Mouse (Mus musculus): ENCODE results near the gene Zfp791.
A peak's percentile ranks its signal among the peaks of the same experiment; 100 is the strongest.
"Not testable (repeated sequence)": the region's sequence is repeated elsewhere in the genome, so short reads cannot be mapped to it uniquely, and the experiment has no call there.

Gene Zfp791

DNA sequence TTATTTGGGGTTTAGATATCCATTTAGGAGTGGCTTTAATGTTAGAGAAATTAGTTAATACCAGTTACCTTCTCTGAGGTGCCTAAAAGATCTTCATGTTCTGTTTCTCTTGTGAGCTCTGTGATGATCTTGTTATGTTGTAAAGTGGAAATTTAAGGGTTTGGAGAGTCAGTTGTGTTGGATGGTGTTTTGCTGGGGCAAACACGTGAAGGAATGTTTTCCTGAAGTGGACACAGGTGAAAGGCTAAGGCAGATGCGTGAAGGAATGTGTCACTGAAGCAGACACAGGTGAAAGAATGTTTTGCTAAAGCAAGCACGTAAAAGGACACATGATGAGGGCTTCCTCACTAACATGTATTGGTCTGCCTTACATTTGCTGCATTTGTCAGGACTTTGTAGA is at the start of gene Zfp791:
TSS of gene Zfp791 (minus strand) at position 101 of the 400 bp plus-strand sequence.
- DNase-seq (ENCODE audit: low read depth, low spot score): no peak

DNA sequence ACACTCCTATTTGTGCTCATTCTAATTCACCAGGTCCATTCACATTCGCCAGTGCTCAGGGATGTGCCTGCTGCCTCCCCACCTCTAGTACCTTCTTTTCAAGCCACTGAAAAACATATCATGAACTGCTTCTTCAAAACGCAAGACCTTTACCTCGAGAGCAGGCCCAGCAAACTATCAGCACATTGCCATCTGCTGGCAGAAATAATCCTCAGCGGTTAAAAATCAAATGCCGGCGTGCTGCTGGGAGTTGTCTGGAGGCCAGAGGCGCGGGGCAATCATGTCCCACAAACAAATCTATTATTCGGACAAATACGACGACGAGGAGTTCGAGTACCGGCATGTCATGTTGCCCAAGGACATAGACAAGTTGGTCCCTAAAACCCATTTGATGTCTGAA is 48.4 kb upstream of the Zfp791 start:
- DNase-seq (ENCODE audit: low read depth, low spot score): peak; percentile 13

DNA sequence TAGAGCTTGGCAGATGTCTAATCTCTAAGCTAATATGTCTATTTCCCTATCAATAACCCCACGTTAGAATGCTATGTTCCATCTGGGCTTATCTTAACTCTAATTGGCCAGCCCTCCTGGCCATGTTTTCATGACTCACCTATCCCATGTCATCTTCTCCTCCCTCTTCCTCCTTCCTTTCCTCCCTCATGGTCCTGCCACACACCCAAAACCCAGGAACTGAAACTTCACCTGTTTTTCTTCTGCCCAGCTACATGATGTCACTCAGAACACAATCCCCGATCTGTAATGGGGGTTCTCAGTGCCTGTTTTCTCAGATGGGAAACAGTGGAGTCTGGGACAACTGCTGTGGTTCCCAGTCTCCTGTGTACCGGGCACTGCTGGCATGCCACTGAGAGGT is 28.7 kb upstream of the Zfp791 start, which contains the start of gene Cks1brt:
TSS of gene Cks1brt (plus strand) at position 301 of the 400 bp plus-strand sequence.
- DNase-seq (ENCODE audit: low read depth, low spot score): no peak

DNA sequence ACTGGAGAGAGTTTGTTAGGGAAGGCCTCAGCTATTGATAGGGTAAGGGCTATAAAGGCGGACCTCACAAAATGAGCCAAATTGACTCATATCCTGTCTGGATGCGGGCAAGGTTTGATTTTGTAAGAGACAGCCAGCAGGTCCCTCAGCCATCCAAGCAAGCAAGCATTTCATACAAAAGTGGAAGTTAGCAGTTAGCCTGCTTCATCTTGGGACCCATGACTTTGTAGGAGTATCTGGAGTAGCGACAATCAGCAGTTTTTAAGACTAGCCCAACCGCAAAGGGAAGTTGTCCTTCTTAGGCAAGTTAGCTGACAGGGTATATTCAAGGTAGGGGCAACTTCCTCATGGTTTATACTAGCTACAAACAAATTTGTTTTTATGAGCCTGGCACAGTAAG is 19.6 kb upstream of the Zfp791 start:
- no peak for DNase-seq (ENCODE audit: low read depth, low spot score)

DNA sequence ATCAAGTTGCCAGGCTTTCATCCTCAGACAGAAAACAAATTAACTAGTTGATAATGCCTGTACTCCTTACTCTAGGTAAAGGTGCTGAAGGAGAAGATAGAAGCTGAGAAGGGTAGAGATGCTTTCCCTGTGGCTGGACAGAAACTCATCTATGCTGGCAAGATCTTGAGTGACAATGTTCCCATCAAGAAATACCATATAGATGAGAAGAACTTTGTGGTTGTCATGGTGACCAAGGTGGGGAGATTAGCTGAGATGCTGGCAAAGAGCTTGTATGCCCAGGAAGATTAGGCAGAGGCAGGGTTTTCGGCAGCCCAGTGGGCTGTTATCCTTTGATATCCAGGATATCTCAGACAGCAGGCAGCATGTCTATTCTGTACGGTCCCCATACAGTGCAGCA is 12.8 kb upstream of the Zfp791 start:
- not testable (repeated sequence) for DNase-seq (ENCODE audit: low read depth, low spot score)

DNA sequence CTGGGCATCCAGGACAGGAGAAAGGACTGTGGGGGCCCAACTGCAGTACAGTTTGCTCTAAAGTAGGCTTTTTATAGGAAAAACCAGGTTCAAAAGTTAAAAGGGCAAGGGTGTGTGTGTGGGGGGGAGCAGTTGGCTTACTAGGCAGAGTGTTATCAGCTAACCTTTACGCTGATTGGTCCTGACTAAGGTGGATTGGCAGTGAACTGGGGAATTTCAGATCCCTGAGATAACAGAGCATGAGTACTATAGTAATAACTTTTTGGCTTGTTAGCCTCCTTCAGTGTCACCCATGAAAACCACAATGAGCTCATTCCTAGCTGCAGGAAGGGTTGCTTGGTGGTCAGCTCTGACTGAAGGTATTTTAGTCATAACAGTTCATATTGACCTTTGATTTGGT is 9.4 kb upstream of the Zfp791 start:
- DNase-seq (ENCODE audit: low read depth, low spot score): no peak

DNA sequence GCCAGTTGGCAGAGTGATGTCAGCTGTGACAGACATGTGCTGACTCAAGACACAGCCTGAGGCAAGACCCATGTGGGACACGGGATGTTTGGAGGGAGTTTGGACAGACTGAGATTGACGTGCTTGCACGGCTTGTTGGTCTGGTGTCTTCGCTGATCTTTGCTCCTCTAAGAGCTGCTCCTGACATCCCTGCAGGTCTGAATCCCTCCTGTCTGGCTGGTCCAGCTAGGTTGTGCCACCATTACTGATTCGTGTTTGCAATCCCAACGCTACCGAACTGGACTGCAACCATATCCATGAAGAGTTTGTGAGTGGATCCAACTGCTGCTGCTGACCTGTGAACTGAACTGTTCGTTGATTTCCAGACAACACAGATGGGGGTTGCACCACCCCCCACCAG is 796 bp upstream of the Zfp791 start:
- DNase-seq (ENCODE audit: low read depth, low spot score): no peak

DNA sequence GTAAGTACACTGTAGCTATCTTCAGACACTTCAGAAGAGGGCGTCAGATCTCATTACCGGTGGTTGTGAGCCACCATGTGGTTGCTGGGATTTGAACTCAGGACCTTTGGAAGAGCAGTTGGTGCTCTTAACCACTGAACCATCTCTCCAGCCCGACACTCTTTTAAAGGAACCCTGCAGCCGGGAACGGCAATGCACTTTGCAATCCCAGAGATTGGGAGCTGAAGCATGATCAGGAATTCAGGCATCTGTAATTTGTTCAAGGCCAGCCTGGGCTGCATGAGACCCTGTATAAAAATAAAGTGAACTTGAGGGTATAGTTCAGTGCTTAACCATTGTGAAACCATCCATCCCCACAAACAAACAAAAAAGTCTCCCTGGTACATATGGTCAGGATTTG is 2.6 kb downstream of the Zfp791 start:
- not testable (repeated sequence) for DNase-seq (ENCODE audit: low read depth, low spot score)

DNA sequence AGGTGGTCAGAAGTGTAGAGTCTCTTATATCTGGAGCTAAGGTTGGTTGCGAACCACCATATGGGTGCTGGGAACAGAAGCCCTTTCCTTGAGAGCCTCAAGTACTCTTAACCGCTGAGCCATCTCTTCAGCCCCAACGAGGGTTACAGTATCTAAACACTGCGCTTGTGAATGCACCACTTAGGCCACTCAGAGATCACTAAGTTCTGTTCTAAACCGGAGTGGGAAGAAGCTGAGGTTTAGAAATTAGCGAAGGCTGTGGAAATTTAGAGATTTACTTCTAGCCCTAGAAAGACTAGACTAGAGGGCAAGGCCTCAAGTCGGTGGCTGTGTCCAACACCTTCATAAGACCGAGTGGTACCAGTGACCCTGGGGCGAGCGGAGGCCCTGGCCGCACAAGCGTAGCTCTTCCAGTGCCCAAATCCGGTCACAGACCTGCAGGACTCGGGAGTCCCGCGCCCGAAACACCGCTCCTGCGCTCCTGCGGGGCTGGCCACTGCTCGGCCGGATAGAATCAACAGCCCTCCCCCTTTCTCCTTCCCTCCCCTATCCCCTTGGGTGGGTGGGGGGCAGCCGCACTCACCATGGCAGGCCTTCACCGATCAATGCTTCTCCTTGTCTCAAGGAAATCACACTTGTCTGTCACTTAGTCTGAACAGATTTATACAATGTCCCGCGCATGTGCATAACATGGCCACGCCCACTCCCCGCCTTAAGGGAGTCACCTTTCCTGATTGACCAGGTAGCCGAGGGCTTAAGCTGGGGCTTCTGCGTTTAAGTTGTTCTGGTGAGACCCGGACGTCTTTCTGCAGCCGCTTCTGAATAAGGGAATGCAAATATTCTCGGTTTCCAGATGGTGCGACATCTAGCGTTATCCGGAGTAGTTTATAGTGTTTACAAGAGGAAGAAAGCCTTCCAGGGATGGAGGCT is 3.6 kb downstream of the Zfp791 start:
- DNase-seq (ENCODE audit: low read depth, low spot score): peak; percentile 75

DNA sequence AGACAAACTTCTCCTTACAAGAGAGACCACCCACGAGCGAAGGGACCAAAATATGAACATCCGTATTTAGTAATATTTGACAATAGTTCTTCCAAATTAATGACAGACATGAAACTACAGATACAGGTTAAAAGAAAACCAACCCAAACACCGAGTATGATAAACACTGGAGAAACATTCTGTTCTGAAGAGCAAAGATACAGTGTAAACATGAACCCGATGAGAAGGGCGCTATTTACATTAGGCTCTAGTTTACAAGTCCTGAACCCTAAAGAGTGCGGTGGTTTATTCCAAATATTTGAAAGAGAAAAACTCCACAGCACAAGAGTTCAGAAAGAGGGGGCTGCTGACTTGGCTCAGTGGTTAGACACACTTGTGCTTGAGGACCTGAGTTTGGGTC is 5.9 kb downstream of the Zfp791 start:
- DNase-seq (ENCODE audit: low read depth, low spot score): no peak

DNA sequence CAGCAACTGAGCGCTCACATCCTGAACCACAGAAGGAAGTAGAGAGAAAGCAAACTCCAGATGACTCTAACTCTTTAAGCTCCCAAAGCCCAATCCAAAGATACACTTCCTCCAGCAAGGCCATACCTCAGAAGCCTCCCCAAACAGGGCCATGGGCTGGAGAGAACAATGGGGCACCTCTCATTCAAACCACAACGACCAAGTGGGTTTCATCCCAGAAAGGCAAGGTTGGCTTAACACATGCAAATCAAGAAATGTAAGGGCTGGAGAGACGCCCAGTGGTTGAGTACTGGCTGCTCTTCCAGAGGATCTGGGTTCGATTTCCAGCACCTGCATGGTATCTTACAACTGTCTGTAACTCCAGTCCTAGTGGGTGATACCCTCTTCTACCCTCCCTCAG is 7.4 kb downstream of the Zfp791 start:
- DNase-seq (ENCODE audit: low read depth, low spot score): no peak

DNA sequence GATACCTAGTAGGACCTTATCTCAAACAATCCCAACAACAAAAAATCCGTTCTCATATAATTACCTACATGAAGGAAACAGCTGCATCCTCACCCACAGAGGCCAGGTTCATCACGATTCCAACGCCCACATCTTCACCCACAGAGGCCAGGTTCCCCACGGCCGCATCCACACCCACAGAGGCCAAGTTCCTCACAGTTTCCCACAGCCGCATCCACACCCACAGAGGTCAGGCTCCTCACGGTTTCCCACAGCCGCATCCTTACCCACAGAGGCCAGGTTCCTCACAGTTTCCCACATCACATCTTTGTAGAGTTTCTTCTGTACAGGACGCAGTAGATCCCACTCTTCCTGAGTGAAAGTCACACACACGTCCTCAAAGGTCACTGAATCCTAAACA is 9.7 kb downstream of the Zfp791 start:
- DNase-seq (ENCODE audit: low read depth, low spot score): no peak

DNA sequence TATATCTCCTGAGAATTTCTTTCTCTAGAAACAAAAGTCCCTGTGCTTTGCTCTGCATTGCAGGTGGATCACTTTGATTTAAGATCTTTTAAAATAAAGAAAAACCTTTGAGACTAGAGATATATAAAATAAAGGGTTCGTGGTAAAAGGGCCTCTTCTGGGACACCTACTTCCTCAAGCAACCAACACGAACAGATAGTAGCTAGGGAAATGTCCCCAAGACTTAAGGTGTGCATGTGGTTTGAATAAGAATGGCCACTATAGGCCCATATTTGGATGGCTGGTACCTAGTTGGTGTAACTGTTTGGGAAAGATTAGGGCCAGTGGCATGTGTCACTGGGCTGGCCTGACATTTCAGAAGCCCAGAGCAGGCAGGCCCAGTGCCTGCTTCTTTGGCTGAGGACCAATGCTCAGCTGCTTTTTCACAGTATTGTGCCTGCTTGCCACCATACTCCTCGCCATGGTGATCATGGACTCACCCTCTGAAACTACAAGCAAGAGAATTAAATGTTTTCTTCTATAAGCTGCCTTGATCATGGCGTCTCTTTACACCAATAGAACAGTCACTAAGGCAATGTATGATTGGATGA is 22.7 kb downstream of the Zfp791 start:
- DNase-seq (ENCODE audit: low read depth, low spot score): no peak

DNA sequence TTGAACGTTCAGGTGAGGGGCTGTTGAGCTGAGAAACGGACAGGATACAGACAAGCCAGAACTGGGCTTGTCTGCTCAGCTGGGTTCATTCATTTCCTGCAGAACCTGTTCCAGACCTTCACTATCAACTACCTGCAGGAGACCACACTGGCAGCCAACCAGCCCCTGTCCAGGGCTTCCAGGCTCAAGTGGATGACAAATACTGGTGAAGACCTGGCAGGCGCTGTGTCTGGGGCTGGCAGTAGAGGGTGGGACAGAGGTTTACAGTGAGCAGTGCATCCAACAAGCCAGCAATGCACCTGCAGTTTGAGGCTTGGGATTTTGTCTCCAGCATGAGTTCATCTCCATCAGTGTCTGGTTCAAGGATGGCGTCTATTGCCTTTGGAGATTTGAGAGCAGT is 26.0 kb downstream of the Zfp791 start:
- DNase-seq (ENCODE audit: low read depth, low spot score): no peak

DNA sequence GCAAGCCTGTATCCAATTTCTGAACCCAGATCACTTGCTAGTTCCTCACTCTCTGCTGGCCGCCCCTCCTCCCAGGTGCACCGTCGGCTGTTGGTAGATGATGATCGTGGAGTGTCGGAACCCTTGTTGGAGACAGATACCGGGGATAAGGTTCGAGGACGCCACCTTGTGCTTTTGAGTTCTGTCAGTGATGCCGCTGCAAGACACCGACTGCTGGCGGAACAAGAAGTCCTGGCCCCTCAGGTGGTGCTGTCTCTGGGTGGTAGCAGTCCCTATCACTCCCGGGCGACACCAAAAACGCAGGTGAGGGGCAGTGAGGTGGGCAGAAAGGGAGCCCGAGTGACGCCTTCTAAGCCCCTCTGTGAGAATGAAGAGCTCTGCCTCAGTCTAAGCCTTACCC is 26.7 kb downstream of the Zfp791 start:
- DNase-seq (ENCODE audit: low read depth, low spot score): no peak

DNA sequence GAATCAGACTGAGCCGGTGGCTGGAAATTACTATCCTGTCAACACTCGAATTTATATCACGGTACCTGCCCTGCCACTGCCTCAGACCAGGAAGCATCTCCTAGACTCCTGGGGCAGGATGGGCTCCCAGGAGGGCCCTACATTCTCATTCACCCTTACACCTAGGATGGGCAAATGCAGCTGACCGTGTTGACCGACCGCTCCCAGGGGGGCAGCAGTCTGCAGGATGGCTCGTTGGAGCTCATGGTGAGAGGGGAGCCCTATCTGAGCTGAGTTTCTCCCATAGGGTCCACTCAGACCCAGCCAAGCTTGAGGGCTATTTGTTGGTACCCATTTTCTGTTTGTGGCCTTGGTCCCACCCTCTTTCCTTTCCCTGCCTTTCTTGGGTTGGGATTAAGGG is 27.3 kb downstream of the Zfp791 start:
- no peak for DNase-seq (ENCODE audit: low read depth, low spot score)

DNA sequence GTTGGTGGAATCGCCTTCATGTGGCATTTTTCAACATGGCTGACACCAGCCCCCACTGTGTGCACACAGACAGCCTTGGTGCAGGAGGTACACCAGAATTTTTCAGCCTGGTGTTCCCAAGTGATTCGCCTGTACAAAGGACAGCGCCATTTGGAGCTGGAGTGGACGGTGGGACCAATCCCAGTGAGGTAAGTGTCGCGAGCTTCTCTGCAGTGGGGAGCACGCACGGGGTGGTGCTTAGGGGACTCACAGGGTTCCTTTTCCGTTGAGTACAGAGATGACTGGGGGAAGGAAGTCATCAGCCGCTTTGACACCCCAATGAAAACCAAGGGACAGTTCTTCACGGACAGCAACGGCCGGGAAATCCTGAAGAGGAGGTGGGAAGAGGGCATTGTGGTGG is 27.8 kb downstream of the Zfp791 start:
- DNase-seq (ENCODE audit: low read depth, low spot score): no peak

DNA sequence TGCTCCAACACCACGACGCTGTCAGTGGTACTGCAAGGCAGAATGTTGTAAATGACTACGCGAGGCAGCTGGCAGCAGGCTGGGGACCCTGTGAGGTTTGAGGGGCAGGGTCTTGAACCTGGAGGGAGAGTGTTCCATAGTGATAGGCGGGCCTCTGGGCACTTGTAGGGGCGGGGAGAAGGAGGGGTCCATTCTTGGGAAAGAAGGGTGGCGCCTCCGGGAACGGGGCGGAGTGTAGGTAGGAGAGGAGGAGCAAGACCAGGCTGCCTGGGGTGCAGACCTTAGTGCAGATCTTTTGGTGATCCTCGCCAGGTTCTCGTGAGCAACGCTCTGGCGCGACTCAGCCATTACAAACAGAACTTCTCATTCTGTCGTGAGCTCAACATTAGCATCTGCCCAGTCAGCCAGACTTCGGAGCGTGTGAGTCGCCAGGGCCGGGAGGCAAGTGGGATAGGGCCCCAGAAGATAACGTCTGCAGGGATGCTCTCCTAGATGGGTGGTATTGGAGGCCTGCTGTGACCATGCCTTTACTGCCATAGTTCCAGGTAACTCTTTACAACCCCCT is 31.3 kb downstream of the Zfp791 start:
- DNase-seq (ENCODE audit: low read depth, low spot score): no peak

DNA sequence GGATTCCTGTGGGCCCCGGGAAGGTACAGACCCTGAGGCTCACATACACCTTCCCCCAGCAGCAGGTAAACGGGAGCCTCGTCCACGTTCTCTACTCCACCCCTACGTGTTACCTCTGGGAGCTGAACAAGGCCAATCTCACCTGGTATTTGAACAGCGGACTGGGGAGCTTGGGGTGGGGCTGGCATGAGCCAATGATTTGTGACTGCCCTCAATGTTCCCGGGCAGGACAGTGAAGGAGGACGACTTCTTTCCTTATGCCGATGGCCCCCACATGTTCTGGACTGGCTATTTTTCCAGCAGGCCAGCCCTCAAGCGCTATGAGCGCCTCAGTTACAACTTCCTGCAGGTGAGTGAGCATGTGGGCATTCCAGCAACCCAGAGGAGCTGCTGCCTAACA is 32.0 kb downstream of the Zfp791 start:
- no peak for DNase-seq (ENCODE audit: low read depth, low spot score)

DNA sequence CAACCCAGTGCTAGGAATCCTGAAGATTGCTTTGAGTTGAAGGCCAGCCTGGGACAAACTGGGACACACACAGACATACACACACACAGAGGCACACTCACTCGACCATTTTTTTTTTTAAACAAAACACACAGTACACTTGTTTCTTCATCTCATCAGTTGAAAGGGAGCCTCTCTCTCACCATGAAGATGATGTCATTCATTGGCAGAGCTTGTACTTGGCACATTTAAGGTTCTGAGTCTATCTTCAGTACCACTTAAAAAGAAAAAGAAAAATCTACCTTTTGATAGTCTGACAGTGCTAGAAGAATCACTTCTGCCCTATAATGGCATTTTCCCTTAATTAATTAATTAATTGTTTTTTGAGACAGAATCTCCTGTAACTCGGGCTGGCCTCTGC is 34.1 kb downstream of the Zfp791 start:
- no peak for DNase-seq (ENCODE audit: low read depth, low spot score)

DNA sequence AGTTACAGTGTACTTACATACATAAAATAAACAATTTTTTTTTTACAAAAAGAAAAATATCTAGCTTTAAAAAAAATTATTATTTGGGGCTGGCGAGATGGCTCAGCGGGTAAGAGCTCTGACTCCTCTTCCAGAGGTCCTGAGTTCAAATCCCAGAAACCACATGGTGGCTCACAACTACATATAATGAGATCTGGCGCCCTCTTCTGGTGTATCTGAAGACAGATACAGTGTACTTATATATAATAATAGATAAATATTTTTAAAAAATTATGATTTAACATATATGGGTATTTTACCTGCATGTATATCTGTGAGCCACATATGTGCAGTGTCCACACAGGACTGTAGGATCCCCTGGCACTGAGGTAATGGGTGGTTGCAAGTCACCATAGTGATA is 36.7 kb downstream of the Zfp791 start:
- no peak for DNase-seq (ENCODE audit: low read depth, low spot score)

DNA sequence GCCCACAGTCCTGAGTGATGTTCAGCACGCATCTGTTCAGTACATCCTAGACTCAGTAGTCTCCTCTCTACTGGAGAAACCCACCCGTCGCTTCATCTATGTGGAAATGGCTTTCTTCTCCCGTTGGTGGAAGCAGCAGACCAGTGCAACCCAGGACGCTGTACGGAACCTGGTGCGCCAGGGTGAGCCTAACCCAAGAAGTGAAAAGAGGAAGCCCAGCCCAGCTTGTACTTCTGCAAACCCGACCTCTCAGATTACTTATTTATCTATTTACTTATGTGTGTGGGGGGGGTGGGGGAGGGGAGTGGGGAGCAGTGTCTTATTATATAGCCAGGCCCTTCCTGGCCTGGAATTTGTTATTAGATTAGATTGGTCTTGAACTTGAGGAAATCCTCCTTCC is 38.3 kb downstream of the Zfp791 start:
- DNase-seq (ENCODE audit: low read depth, low spot score): no peak
